Mouse (Mus musculus): ENCODE measurements around the gene Rtn4rl2. TPM values are rescaled to one million over a fixed set of nuclear protein-coding genes. Genes with fewer than 3 reads are reported as not detected.

Gene Rtn4rl2
- polyA plus RNA-seq, 1 experiment from 2014 or later, result 2.1 TPM

DNA sequence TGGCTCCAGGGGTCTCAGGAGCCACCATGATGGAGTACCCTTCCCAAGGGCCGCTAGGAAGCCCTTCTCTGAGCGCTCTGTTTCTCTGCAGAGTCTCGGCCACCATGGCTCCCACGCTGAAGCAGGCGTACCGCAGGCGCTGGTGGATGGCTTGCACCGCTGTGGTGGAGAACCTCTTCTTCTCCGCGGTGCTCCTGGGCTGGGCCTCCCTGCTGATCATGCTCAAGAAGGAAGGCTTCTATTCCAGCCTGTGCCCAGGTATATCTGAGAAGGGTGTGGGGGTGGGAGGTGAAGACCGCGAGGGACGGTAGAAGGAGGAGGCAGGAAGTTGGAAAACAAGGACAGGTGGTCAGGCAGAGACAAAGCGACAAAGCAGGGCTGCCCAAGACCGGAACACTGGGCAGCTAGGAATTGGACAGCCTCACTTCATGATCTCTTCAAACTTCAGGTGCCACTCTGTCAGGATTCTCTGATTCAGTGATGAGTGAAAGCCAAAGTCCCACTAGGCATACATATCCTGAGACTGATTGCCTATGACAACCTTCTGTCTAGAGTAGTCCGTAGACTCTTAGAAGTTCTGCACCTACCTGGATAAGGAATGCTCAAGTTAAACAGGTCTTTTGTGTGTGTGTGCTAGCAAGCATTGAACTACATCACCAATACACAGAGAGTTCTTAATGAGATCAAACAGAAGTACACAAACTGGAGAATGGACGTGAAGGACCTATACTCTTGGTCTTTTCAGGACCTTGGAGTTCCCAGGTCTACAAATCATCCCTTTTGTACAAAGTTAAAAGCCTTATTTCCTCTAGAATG is 45.6 kb downstream of the Rtn4rl2 start:
- WGBS, result 6% methylated on average over 17 of the region's 17 CpGs
- Histone ChIP-seq H3K4me3 (peak overlapping the region; percentile 61), H3K36me3 (no peaks in the 10 kb centered on the region), H3K4me2 (peak overlapping the region; percentile 86), H3K4me1 (replicated peaks) (peaks cover 45% of the 10 kb centered on the region), H3K9me3 (replicated peaks) (no peaks in the 10 kb centered on the region), H3K9ac (peak overlapping the region; percentile 63), H3K27me3 (no peaks in the 10 kb centered on the region), H3K27ac (peak overlapping the region; percentile 82)
- ATAC-seq (replicated peaks; ENCODE audit: insufficient number of reproducible peaks, insufficient read depth, low FRiP score, low read depth), result no peak

DNA sequence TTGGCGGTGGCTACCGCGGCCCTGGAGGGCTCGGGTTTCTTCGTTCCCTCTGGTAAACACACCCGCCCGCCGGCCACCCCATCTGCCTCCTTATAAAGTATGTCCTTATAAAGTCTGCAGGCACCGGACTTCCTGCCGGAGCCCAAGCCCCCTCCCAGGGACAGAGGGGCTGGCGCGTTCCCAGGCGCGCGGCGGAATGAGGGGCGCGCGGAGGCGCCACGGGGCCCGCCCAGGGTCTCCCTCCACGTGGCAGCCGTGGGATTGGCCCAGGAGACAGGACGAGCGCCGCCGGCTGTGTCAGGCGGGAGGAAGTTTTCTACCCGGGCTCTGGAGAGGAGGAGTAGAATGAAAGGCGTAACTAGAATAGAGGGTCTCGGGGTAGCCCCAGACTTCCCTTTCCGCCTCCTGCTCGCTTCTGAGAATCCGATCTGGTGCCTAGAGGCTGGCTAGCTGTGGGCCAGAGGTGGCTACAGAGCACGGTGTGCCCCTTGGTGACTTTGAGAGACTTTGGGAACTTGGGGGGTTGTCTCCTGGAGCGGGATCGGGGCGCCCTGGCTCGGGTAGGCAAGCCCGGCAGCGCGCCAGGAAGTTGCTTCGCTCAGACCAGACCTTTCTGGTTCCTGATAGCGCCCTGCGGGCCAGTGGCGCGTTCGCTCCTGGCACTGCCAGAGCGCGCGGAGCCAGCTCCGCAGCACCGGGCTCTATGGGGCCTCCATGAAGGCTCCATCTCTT is 46.3 kb downstream of the Rtn4rl2 start:
- ATAC-seq (replicated peaks; ENCODE audit: insufficient number of reproducible peaks, insufficient read depth, low FRiP score, low read depth), result peak; percentile 89
- peak overlapping the region; percentile 86 for H3K4me2 ChIP-seq
- H3K4me3 ChIP-seq, result peak overlapping the region; percentile 61
- H3K9ac ChIP-seq, result peak overlapping the region; percentile 63
- H3K27ac ChIP-seq, result peak overlapping the region; percentile 82
- H3K27me3 ChIP-seq, result peaks cover 5% of the 10 kb centered on the region; the same call in 1 of the 2 replicates
- no peaks in the 10 kb centered on the region for H3K36me3 ChIP-seq
- H3K9me3 ChIP-seq (replicated peaks), result no peaks in the 10 kb centered on the region
- H3K4me1 ChIP-seq (replicated peaks), result peaks cover 38% of the 10 kb centered on the region
- under 1% methylated on average over 54 of the region's 54 CpGs for WGBS

DNA sequence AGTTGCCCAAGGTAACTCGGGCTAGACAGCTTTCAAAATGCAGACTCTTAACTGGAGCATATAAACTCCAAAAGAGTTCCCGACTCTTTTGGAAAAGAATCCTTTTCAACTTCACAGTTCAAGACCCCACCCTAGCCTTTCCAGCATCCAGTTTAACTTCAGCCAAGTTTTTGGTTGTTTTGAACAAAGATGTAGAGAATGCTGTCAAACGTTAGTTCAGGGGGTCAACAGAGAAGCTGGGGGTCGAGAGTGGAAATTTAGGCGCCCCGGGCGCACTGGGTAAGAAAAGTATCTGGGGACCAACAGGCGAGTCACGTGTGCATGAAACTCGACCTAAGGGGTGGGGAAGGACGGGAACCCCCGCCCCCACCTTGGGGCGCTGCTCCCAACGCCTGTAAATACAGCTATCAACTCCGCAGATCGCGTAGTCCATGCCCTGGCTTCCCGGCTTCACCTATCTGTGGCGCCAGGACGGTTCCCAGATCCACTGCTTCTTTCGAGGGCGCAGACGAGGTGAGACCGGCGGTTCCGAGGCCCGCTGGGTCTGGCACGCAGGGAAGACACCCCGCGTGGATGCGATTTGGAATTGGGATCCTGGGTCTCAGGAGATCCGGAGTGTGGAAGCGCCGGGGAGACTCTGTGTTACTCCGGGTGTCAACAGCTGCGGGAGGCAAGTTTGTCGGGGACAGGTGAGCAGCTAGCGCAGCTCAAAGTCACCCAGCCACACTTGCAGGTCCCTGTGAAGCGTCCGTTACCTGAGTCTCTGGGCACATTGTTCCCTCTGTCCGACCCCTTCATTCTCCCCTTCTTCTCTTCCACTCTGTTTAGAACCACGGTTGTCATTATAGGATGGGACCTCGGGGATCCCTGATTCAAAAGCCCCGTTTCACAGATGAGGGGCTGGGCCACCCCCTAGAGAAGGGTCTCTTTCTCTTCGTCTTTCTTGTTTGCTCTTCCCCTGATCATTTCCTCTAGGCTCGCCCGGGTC is 47.2 kb downstream of the Rtn4rl2 start:
- H3K9me3 ChIP-seq (replicated peaks), result no peaks in the 10 kb centered on the region
- peak overlapping the region; percentile 63 for H3K9ac ChIP-seq
- no peak for ATAC-seq (replicated peaks; ENCODE audit: insufficient number of reproducible peaks, insufficient read depth, low FRiP score, low read depth)
- peaks cover 29% of the 10 kb centered on the region for H3K4me1 ChIP-seq (replicated peaks)
- H3K27ac ChIP-seq, result peak overlapping the region; percentile 82
- peaks cover 5% of the 10 kb centered on the region; the same call in 1 of the 2 replicates for H3K27me3 ChIP-seq
- H3K4me2 ChIP-seq, result peak overlapping the region; percentile 86
- under 1% methylated on average over 47 of the region's 47 CpGs for WGBS
- no peaks in the 10 kb centered on the region for H3K36me3 ChIP-seq
- H3K4me3 ChIP-seq, result peak overlapping the region; percentile 61

DNA sequence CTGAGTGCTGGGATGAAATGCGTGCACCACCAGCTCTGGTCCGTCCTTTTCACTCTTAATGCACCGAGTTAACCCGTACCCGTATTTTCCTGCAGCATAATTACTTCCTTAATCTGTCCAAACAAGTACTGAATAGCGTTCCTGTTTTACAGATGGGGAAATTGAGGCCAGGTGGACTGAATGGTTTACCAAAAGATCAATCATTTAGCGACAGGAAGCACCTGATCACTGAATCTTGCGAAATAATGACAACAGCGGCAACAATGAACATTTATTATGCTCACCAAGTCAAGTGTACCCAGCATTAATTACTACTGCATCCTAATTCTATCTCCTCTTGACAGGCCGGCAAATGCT is 47.9 kb downstream of the Rtn4rl2 start, which contains the start of gene Slc43a1:
TSS of gene Slc43a1 (plus strand) at position 258 of the 357 bp plus-strand sequence.
- H3K9me3 ChIP-seq (replicated peaks), result no peaks in the 10 kb centered on the region
- peaks cover 5% of the 10 kb centered on the region; the same call in 1 of the 2 replicates for H3K27me3 ChIP-seq
- H3K4me1 ChIP-seq (replicated peaks), result peaks cover 29% of the 10 kb centered on the region
- H3K4me3 ChIP-seq, result peak within 1 kb of the TSS; percentile 61
- H3K27ac ChIP-seq, result peak within 1 kb of the TSS; percentile 82
- 35% methylated on average over 10 of the region's 10 CpGs for WGBS
- no peak for ATAC-seq (replicated peaks; ENCODE audit: insufficient number of reproducible peaks, insufficient read depth, low FRiP score, low read depth)
- H3K36me3 ChIP-seq, result no peaks in the 10 kb centered on the region
- H3K9ac ChIP-seq, result peak within 1 kb of the TSS; percentile 63
- H3K4me2 ChIP-seq, result peak within 1 kb of the TSS; percentile 86

DNA sequence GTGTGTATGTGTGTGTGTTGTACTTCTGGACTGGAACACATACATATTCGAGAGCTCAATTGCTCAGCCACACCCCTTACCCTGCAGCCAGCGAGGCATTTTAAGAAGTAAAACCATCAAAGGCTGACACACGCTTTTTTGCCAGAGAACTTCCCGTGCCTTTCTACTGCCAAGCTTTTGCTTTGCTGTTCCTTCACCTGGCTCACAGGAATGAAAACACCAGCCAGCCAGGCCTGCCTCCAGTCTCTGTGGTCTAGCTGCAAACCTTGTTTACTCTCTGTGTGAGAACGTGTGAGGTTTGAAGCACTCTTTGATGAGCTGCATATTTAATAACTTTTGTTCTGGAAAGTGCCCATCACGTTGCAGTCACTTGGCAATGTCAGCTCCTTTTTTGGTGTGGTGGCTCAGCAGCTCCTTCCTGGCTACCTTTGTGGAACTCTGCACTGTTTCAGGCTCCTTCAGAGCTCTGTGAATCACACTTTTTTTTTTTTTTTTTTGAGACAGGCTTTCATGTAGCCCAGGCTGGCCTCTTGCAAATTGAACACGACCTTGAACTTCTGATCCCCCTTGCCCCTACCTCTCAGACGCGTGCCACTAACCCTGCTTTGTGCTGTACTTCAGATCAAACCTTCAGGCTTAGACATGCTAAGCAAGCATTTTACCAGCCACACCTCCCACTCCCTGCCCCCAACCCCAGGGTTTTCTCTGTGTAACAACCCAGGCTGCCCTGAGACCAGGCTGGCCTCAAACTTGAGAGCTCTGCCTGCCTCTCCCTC is 48.5 kb downstream of the Rtn4rl2 start:
- WGBS, result 41% methylated on average over 9 of the region's 9 CpGs
- no peak overlapping the region for H3K27ac ChIP-seq
- H3K9me3 ChIP-seq (replicated peaks), result no peaks in the 10 kb centered on the region
- no peak overlapping the region for H3K9ac ChIP-seq
- peak overlapping the region; percentile 86; the same call in 1 of the 2 replicates for H3K4me2 ChIP-seq
- no peak overlapping the region for H3K4me3 ChIP-seq
- peaks cover 5% of the 10 kb centered on the region; the same call in 1 of the 2 replicates for H3K27me3 ChIP-seq
- ATAC-seq (replicated peaks; ENCODE audit: insufficient number of reproducible peaks, insufficient read depth, low FRiP score, low read depth), result no peak
- H3K36me3 ChIP-seq, result no peaks in the 10 kb centered on the region
- peaks cover 29% of the 10 kb centered on the region for H3K4me1 ChIP-seq (replicated peaks)

DNA sequence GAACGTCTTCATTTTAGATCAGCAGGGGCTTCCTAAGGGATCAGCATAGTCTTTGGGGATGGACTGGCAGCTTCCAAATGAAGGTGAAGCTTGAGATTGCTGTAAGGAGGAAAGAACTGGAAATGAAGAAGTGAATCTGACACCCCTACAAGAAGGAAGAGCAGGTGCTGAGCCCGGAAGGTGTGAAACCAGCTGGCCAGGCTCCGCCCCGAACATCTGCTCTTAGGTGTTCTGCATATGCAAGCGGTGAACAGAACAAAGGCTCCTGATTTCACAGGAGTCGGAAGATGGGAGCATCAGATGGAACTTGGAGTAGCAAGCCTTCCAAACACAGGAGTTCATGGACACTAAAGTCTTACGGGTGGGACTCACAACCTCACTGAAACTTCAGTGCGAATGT is 49.4 kb downstream of the Rtn4rl2 start:
- Histone ChIP-seq H3K9me3 (replicated peaks) (no peaks in the 10 kb centered on the region), H3K4me2 (no peak overlapping the region), H3K27me3 (peaks cover 5% of the 10 kb centered on the region; the same call in 1 of the 2 replicates), H3K4me3 (no peak overlapping the region), H3K4me1 (replicated peaks) (peaks cover 30% of the 10 kb centered on the region), H3K27ac (no peak overlapping the region), H3K9ac (no peak overlapping the region), H3K36me3 (no peaks in the 10 kb centered on the region)
- WGBS, result 57% methylated on average over 8 of the region's 8 CpGs
- ATAC-seq (replicated peaks; ENCODE audit: insufficient number of reproducible peaks, insufficient read depth, low FRiP score, low read depth), result no peak

DNA sequence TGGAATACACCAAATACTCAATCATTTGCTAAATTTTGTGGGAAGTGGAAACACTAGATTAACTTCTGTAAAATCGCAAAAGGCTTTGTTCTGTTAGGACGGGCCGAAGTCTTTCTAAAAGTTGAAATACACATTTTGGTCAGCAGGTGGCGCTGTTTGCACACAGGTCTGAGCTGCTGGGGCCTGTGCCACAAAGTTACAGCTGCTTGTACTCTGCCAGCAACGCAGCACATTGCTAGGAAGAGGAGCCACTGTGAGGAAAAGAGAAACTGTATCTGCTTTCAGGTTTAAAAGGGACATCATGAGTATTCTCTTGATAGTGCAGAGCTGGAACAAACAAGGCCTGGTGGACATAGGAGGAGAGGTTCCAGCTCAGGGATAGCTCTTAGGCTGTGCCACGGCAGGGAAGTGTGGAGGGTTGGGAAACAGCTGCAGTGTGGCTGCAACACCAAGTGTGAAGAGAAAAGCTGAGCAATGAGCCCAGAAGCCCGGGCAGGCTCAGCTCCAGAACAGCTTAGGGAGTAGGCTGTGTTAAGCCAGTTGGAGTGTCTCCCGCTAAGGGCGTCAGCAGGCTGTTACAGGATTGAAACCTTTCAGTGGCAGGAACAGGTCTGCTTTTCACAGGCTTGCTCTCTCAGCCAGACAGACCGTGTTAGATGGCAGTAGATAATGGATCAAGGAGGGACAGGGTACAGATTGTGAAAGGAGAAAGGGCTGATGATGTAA is 54.7 kb downstream of the Rtn4rl2 start:
- H3K4me1 ChIP-seq (replicated peaks), result peaks cover 20% of the 10 kb centered on the region
- no peak overlapping the region for H3K4me2 ChIP-seq
- H3K36me3 ChIP-seq, result peaks cover 16% of the 10 kb centered on the region
- no peak overlapping the region for H3K9ac ChIP-seq
- H3K9me3 ChIP-seq (replicated peaks), result no peaks in the 10 kb centered on the region
- WGBS, result 26% methylated on average over 10 of the region's 10 CpGs
- peak overlapping the region; percentile 65 for H3K27ac ChIP-seq
- H3K27me3 ChIP-seq, result peaks cover 5% of the 10 kb centered on the region; the same call in 1 of the 2 replicates
- H3K4me3 ChIP-seq, result no peak overlapping the region
- ATAC-seq (replicated peaks; ENCODE audit: insufficient number of reproducible peaks, insufficient read depth, low FRiP score, low read depth), result peak; percentile 65

DNA sequence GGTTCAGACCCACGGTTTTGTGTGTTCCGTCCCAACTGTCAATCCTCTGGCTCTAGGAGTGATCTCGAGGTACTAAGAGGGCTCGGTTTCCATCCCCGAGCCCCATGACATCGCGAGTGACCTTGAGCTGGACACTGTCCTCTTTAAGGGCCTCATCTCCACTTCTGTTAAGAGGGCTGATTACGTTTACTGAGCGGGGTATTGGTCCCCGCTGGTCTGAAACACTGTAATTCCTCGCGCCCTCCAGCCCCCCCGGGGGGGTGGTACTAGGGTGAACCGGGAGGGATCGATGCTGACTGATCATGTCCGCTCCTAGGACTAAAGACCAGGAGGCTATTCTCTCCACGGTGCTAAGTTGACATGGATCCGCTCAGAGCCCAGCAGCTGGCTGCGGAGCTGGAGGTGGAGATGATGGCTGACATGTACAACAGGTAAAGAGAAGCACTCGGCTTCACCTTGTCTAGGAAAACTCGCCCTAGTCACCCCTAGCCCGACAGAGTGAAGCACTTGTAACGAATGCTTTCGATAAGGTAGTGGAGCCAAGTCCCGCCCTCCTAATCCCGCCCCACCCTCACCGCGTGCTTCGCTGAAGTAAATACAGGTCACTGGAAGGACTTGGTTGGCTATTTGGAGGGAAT is 59.1 kb downstream of the Rtn4rl2 start:
- peaks cover 28% of the 10 kb centered on the region for H3K4me1 ChIP-seq (replicated peaks)
- ATAC-seq (replicated peaks; ENCODE audit: insufficient number of reproducible peaks, insufficient read depth, low FRiP score, low read depth), result peak; percentile 19; the same call in 1 of the 2 replicates
- no peaks in the 10 kb centered on the region for H3K9me3 ChIP-seq (replicated peaks)
- H3K27me3 ChIP-seq, result no peaks in the 10 kb centered on the region
- H3K4me2 ChIP-seq, result peak overlapping the region; percentile 93
- H3K4me3 ChIP-seq, result peak overlapping the region; percentile 84
- peak overlapping the region; percentile 74 for H3K9ac ChIP-seq
- H3K27ac ChIP-seq, result peak overlapping the region; percentile 77
- peaks cover 16% of the 10 kb centered on the region for H3K36me3 ChIP-seq
- WGBS, result under 1% methylated on average over 29 of the region's 29 CpGs

DNA sequence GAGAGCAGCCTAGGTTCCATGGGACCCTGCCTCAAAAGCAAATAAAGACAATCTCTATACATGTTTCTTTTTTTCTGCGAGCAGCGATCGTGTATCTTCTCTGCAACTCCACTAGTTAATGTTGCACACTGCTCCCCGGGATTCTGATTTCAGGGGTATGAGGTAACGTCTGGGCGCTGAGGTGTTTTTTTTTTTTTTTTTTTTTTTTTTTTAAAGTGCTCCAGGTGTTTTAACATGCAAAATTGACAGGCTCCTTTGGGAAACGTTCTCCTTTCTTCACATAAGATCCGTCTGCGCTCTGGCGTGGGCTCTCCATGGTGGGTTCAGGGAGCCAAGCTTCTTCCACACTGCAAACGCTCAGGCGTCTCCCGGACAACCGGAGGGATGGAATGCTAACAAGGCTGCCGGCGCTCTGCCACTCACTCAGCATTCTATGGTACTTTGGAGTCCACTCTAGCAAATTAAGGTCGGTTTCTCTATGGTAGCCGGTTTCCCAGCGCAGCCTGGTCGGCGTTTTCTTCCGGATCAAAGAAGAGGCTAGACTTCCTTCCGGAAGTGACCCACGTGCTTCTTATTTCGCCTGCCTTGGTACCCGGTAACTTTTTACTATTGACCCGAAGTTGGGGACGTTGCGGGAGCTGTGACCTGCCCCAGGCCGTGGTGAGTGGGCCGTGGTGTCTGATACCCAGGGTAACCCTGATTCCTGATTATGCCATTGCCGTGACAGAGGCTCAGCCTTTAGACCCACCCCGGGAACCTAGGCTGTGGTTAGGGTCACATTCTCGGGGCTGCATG is 59.8 kb downstream of the Rtn4rl2 start, which contains the start of gene Timm10:
TSS of gene Timm10 (plus strand) at position 510 of the 795 bp plus-strand sequence.
- peaks cover 21% of the 10 kb centered on the region for H3K4me1 ChIP-seq (replicated peaks)
- WGBS, result under 1% methylated on average over 34 of the region's 34 CpGs
- ATAC-seq (replicated peaks; ENCODE audit: insufficient number of reproducible peaks, insufficient read depth, low FRiP score, low read depth), result peak; percentile 81
- peak within 1 kb of the TSS; percentile 84 for H3K4me3 ChIP-seq
- no peaks in the 10 kb centered on the region for H3K27me3 ChIP-seq
- peak within 1 kb of the TSS; percentile 74 for H3K9ac ChIP-seq
- peaks cover 16% of the 10 kb centered on the region for H3K36me3 ChIP-seq
- peak within 1 kb of the TSS; percentile 93 for H3K4me2 ChIP-seq
- H3K9me3 ChIP-seq (replicated peaks), result no peaks in the 10 kb centered on the region
- H3K27ac ChIP-seq, result peak within 1 kb of the TSS; percentile 77

All from heart, embryonic 15.5 days (tissue).